Mouse (Mus musculus): ENCODE measurements around the gene Celf2.

The Celf2 gene

GRCm38 (mm10) chr2:6598124-6598878 is 911.1 kb downstream of the Celf2 start:
- TF ChIP-seq GATA4 (IDR thresholded peaks at IDR 0.05; ENCODE audit: insufficient replicate concordance, low read length) = no peak

- no peak for TF ChIP-seq GATA4 (IDR thresholded peaks at IDR 0.05; ENCODE audit: insufficient replicate concordance, low read length)
Observed at GRCm38 (mm10) chr2:6594736-6595135, 914.6 kb downstream of the Celf2 start.

GRCm38 (mm10) chr2:6594160-6594559 is 915.2 kb downstream of the Celf2 start:
- TF ChIP-seq GATA4 (IDR thresholded peaks at IDR 0.05; ENCODE audit: insufficient replicate concordance, low read length) = no peak

GRCm38 (mm10) chr2:6593739-6594138 is 915.6 kb downstream of the Celf2 start:
- no peak for TF ChIP-seq GATA4 (IDR thresholded peaks at IDR 0.05; ENCODE audit: insufficient replicate concordance, low read length)

- no peak for TF ChIP-seq GATA4 (IDR thresholded peaks at IDR 0.05; ENCODE audit: insufficient replicate concordance, low read length)
Observed at GRCm38 (mm10) chr2:6586122-6586681, 923.2 kb downstream of the Celf2 start.

- no peak for TF ChIP-seq GATA4 (IDR thresholded peaks at IDR 0.05; ENCODE audit: insufficient replicate concordance, low read length)
Observed at GRCm38 (mm10) chr2:6585069-6585754, 924.2 kb downstream of the Celf2 start.

- TF ChIP-seq GATA4 (IDR thresholded peaks at IDR 0.05; ENCODE audit: insufficient replicate concordance, low read length) = no peak
Observed at GRCm38 (mm10) chr2:6582711-6583110, 926.7 kb downstream of the Celf2 start.

GRCm38 (mm10) chr2:6580066-6580465 is 929.3 kb downstream of the Celf2 start:
- no peak for TF ChIP-seq GATA4 (IDR thresholded peaks at IDR 0.05; ENCODE audit: insufficient replicate concordance, low read length)

GRCm38 (mm10) chr2:6573640-6574039 is 935.7 kb downstream of the Celf2 start:
- no peak for TF ChIP-seq GATA4 (IDR thresholded peaks at IDR 0.05; ENCODE audit: insufficient replicate concordance, low read length)

- TF ChIP-seq GATA4 (IDR thresholded peaks at IDR 0.05; ENCODE audit: insufficient replicate concordance, low read length) = no peak
Observed at GRCm38 (mm10) chr2:6572976-6573375, 936.4 kb downstream of the Celf2 start.

GRCm38 (mm10) chr2:6569040-6569542 is 940.3 kb downstream of the Celf2 start:
- TF ChIP-seq GATA4 (IDR thresholded peaks at IDR 0.05; ENCODE audit: insufficient replicate concordance, low read length) = no peak

- no peak for TF ChIP-seq GATA4 (IDR thresholded peaks at IDR 0.05; ENCODE audit: insufficient replicate concordance, low read length)
Observed at GRCm38 (mm10) chr2:6565175-6565574, 944.2 kb downstream of the Celf2 start.

GRCm38 (mm10) chr2:6561337-6561736 is 948.0 kb downstream of the Celf2 start:
- TF ChIP-seq GATA4 (IDR thresholded peaks at IDR 0.05; ENCODE audit: insufficient replicate concordance, low read length) = no peak

- no peak for TF ChIP-seq GATA4 (IDR thresholded peaks at IDR 0.05; ENCODE audit: insufficient replicate concordance, low read length)
Observed at GRCm38 (mm10) chr2:6560802-6561201, 948.6 kb downstream of the Celf2 start.

GRCm38 (mm10) chr2:6559581-6559980 is 949.8 kb downstream of the Celf2 start:
- no peak for TF ChIP-seq GATA4 (IDR thresholded peaks at IDR 0.05; ENCODE audit: insufficient replicate concordance, low read length)
